Mouse (Mus musculus): ENCODE measurements around the gene Slc9a3r2. TPM values are rescaled to one million over a fixed set of nuclear protein-coding genes. Genes with fewer than 3 reads are reported as not detected.

The Slc9a3r2 gene
- polyA plus RNA-seq, 1 experiment from 2014 or later: 341 TPM

- Histone ChIP-seq H3K9me3 (ENCODE audit: low read length) (no peaks in the 10 kb centered on the region), H3K9ac (replicated peaks; ENCODE audit: low read depth) (no peak overlapping the region; the same call in 1 of the 2 replicates), H3K4me1 (ENCODE audit: insufficient read depth, low read depth, low read length) (peaks cover 32% of the 10 kb centered on the region), H3K4me2 (replicated peaks; ENCODE audit: low read depth, low read length) (no peak overlapping the region), H3K27me3 (replicated peaks; ENCODE audit: insufficient read depth, low read length) (no peaks in the 10 kb centered on the region), H3K36me3 (ENCODE audit: insufficient read depth, low read length) (peaks cover 12% of the 10 kb centered on the region), H3K27ac (ENCODE audit: low read length) (peak overlapping the region; percentile 92), H3K4me3 (ENCODE audit: low read depth, low read length) (no peak overlapping the region)
- 75% methylated on average over 4 of the region's 4 CpGs for WGBS
- no peak for DNase-seq (ENCODE audit: low spot score)
- ATAC-seq: no peak
- no peak for TF ChIP-seq CTCF (IDR thresholded peaks at IDR 0.05)
- no peak for TF ChIP-seq EP300 (IDR thresholded peaks at IDR 0.05)
Observed at GRCm38 (mm10) chr17:24646381-24646780, 3.7 kb downstream of the Slc9a3r2 start.

- H3K27ac ChIP-seq (ENCODE audit: low read length): peak overlapping the region; percentile 92
- TF ChIP-seq EP300 (IDR thresholded peaks at IDR 0.05) (peak; percentile 62), CTCF (IDR thresholded peaks at IDR 0.05) (no peak)
- H3K36me3 ChIP-seq (ENCODE audit: insufficient read depth, low read length): peaks cover 12% of the 10 kb centered on the region
- DNase-seq (ENCODE audit: low spot score) (no peak), ATAC-seq (no peak; the same call in 1 of the 2 replicates)
- peak overlapping the region; percentile 32; the same call in 1 of the 2 replicates for H3K9ac ChIP-seq (replicated peaks; ENCODE audit: low read depth)
- H3K27me3 ChIP-seq (replicated peaks; ENCODE audit: insufficient read depth, low read length): no peaks in the 10 kb centered on the region
- H3K4me1 ChIP-seq (ENCODE audit: insufficient read depth, low read depth, low read length): peaks cover 30% of the 10 kb centered on the region
- WGBS: 71% methylated on average over 3 of the region's 3 CpGs
- H3K9me3 ChIP-seq (ENCODE audit: low read length): no peaks in the 10 kb centered on the region
- H3K4me2 ChIP-seq (replicated peaks; ENCODE audit: low read depth, low read length): peak overlapping the region; percentile 46; the same call in 1 of the 2 replicates
- no peak overlapping the region for H3K4me3 ChIP-seq (ENCODE audit: low read depth, low read length)
Observed at GRCm38 (mm10) chr17:24645916-24646315, 4.2 kb downstream of the Slc9a3r2 start.

GRCm38 (mm10) chr17:24644875-24645721 is 5.0 kb downstream of the Slc9a3r2 start:
- Histone ChIP-seq H3K9me3 (ENCODE audit: low read length) (no peaks in the 10 kb centered on the region), H3K4me1 (ENCODE audit: insufficient read depth, low read depth, low read length) (peaks cover 24% of the 10 kb centered on the region), H3K27me3 (replicated peaks; ENCODE audit: insufficient read depth, low read length) (no peaks in the 10 kb centered on the region), H3K4me2 (replicated peaks; ENCODE audit: low read depth, low read length) (peak overlapping the region; percentile 46), H3K9ac (replicated peaks; ENCODE audit: low read depth) (peak overlapping the region; percentile 34; the same call in 1 of the 2 replicates), H3K4me3 (ENCODE audit: low read depth, low read length) (peak overlapping the region; percentile 30), H3K27ac (ENCODE audit: low read length) (peak overlapping the region; percentile 92), H3K36me3 (ENCODE audit: insufficient read depth, low read length) (peaks cover 20% of the 10 kb centered on the region)
- TF ChIP-seq CTCF (IDR thresholded peaks at IDR 0.05): no peak
- TF ChIP-seq EP300 (IDR thresholded peaks at IDR 0.05): peak; percentile 86
- WGBS: 51% methylated on average over 9 of the region's 9 CpGs
- DNase-seq (ENCODE audit: low spot score) (peak; percentile 70), ATAC-seq (peak; percentile 72)

GRCm38 (mm10) chr17:24644030-24644715 is 6.0 kb downstream of the Slc9a3r2 start:
- no peak for TF ChIP-seq CTCF (IDR thresholded peaks at IDR 0.05)
- 0 out of 2 replicates have a peak, but pooled peaks have one; percentile 8 for TF ChIP-seq EP300 (IDR thresholded peaks at IDR 0.05)
- Histone ChIP-seq H3K27ac (ENCODE audit: low read length) (peak overlapping the region; percentile 92), H3K4me2 (replicated peaks; ENCODE audit: low read depth, low read length) (peak overlapping the region; percentile 46), H3K4me1 (ENCODE audit: insufficient read depth, low read depth, low read length) (peaks cover 25% of the 10 kb centered on the region), H3K36me3 (ENCODE audit: insufficient read depth, low read length) (peaks cover 28% of the 10 kb centered on the region), H3K4me3 (ENCODE audit: low read depth, low read length) (peak overlapping the region; percentile 30), H3K9ac (replicated peaks; ENCODE audit: low read depth) (peak overlapping the region; percentile 34), H3K27me3 (replicated peaks; ENCODE audit: insufficient read depth, low read length) (no peaks in the 10 kb centered on the region), H3K9me3 (ENCODE audit: low read length) (no peaks in the 10 kb centered on the region)
- 14% methylated on average over 7 of the region's 7 CpGs for WGBS
- DNase-seq (ENCODE audit: low spot score) (peak; percentile 64), ATAC-seq (peak; percentile 44)

- H3K4me1 ChIP-seq (ENCODE audit: insufficient read depth, low read depth, low read length): peaks cover 20% of the 10 kb centered on the region
- H3K36me3 ChIP-seq (ENCODE audit: insufficient read depth, low read length): peaks cover 30% of the 10 kb centered on the region
- ATAC-seq (no peak), DNase-seq (ENCODE audit: low spot score) (no peak)
- no peak overlapping the region for H3K9ac ChIP-seq (replicated peaks; ENCODE audit: low read depth)
- H3K27ac ChIP-seq (ENCODE audit: low read length): no peak overlapping the region; the same call in 1 of the 2 replicates
- H3K9me3 ChIP-seq (ENCODE audit: low read length): no peaks in the 10 kb centered on the region
- 69% methylated on average over 6 of the region's 6 CpGs for whole genome bisulfite sequencing
- TF ChIP-seq CTCF (IDR thresholded peaks at IDR 0.05): no peak
- no peaks in the 10 kb centered on the region for H3K27me3 ChIP-seq (replicated peaks; ENCODE audit: insufficient read depth, low read length)
- H3K4me2 ChIP-seq (replicated peaks; ENCODE audit: low read depth, low read length): peak overlapping the region; percentile 46
- H3K4me3 ChIP-seq (ENCODE audit: low read depth, low read length): peak overlapping the region; percentile 2; the same call in 1 of the 2 replicates
Observed at GRCm38 (mm10) chr17:24642791-24643343, 7.3 kb downstream of the Slc9a3r2 start.

- Histone ChIP-seq H3K27me3 (replicated peaks; ENCODE audit: insufficient read depth, low read length) (no peaks in the 10 kb centered on the region), H3K9me3 (ENCODE audit: low read length) (no peaks in the 10 kb centered on the region), H3K27ac (ENCODE audit: low read length) (no peak overlapping the region), H3K36me3 (ENCODE audit: insufficient read depth, low read length) (peaks cover 27% of the 10 kb centered on the region), H3K4me2 (replicated peaks; ENCODE audit: low read depth, low read length) (0 out of 2 replicates have a peak overlapping the region, but pooled peaks have one; percentile 46), H3K4me3 (ENCODE audit: low read depth, low read length) (no peak overlapping the region), H3K9ac (replicated peaks; ENCODE audit: low read depth) (no peak overlapping the region), H3K4me1 (ENCODE audit: insufficient read depth, low read depth, low read length) (peaks cover 25% of the 10 kb centered on the region)
- WGBS: 90% methylated on average over 14 of the region's 14 CpGs
- no peak for ATAC-seq
- TF ChIP-seq EP300 (IDR thresholded peaks at IDR 0.05): no peak
- no peak for TF ChIP-seq CTCF (IDR thresholded peaks at IDR 0.05)
- DNase-seq (ENCODE audit: low spot score): no peak
Observed at GRCm38 (mm10) chr17:24641944-24642343, 8.2 kb downstream of the Slc9a3r2 start.
